Mouse (Mus musculus) spleen, embryonic (tissue): ENCODE measurements around the gene Rhd.
"Not testable (repeated sequence)": the region's sequence is repeated elsewhere in the genome, so short reads cannot be mapped to it uniquely, and the experiment has no call there.

Experiments used
- CTCF ChIA-PET: fragments of 350-600 bp; sonication (Branson Sonifier 250); formaldehyde crosslinking; loops from one replicate; lab custom pipeline; 2022; lab: Charles Lee

The Rhd gene

GRCm38 (mm10) chr4:134901126-134901525 is 36.8 kb downstream of the Rhd start:
- CTCF ChIA-PET = interaction anchor here (1.2 kb wide), 1 partner anchor 19 kb away, joined by 3 read pairs; no protein-coding TSS in a partner anchor

GRCm38 (mm10) chr4:134903046-134903445 is 38.7 kb downstream of the Rhd start:
- CTCF ChIA-PET = no interaction called here

GRCm38 (mm10) chr4:134911406-134911805 is 47.1 kb downstream of the Rhd start:
- CTCF ChIA-PET = not testable (repeated sequence)

- CTCF ChIA-PET = interaction anchor here (0.6 to 1.1 kb wide), 4 partner anchors 15 to 86 kb away, joined by 3 to 4 read pairs (median 3); no protein-coding TSS in a partner anchor
Measured at GRCm38 (mm10) chr4:134913413-134913812, 49.1 kb downstream of the Rhd start.

- CTCF ChIA-PET = interaction anchor here (0.6 to 1.0 kb wide), 5 partner anchors 40 to 524 kb away, joined by 3 to 5 read pairs (median 4); no protein-coding TSS in a partner anchor
Measured at GRCm38 (mm10) chr4:134914122-134914863, 50.0 kb downstream of the Rhd start.

GRCm38 (mm10) chr4:134914864-134915209 is 50.5 kb downstream of the Rhd start, which contains the start of gene Tmem50a:
Gene Tmem50a (minus strand): TSS chr4:134915024.
- CTCF ChIA-PET = interaction anchor here (0.6 to 0.7 kb wide), 2 partner anchors 368 to 829 kb away, joined by 4 to 5 read pairs; no protein-coding TSS in a partner anchor

- CTCF ChIA-PET = interaction anchor here (0.5 to 0.6 kb wide), 2 partner anchors 288 to 830 kb away, joined by 4 to 5 read pairs; no protein-coding TSS in a partner anchor
Measured at GRCm38 (mm10) chr4:134915223-134916050, 51.1 kb downstream of the Rhd start.

GRCm38 (mm10) chr4:134917194-134917593 is 52.9 kb downstream of the Rhd start:
- CTCF ChIA-PET = interaction anchor here (1.0 kb wide), 1 partner anchor 9 kb away, joined by 4 read pairs; no protein-coding TSS in a partner anchor

GRCm38 (mm10) chr4:134918381-134918780 is 54.0 kb downstream of the Rhd start:
- CTCF ChIA-PET = interaction anchor here (0.6 kb wide), 1 partner anchor 1556 kb away, joined by 3 read pairs; no protein-coding TSS in a partner anchor

- CTCF ChIA-PET = interaction anchor here (0.6 to 0.7 kb wide), 2 partner anchors 19 to 1634 kb away, joined by 3 read pairs; no protein-coding TSS in a partner anchor
Measured at GRCm38 (mm10) chr4:134919733-134920540, 55.6 kb downstream of the Rhd start.

- CTCF ChIA-PET = no interaction called here
Measured at GRCm38 (mm10) chr4:134920631-134921030, 56.3 kb downstream of the Rhd start.

GRCm38 (mm10) chr4:134921703-134922102 is 57.4 kb downstream of the Rhd start:
- CTCF ChIA-PET = interaction anchor here (0.6 kb wide), 1 partner anchor 68 kb away, joined by 3 read pairs; no protein-coding TSS in a partner anchor

- CTCF ChIA-PET = interaction anchor here (0.6 to 0.7 kb wide), 3 partner anchors 28 to 954 kb away, joined by 4 to 6 read pairs (median 4); no protein-coding TSS in a partner anchor
Measured at GRCm38 (mm10) chr4:134922111-134922924, 58.0 kb downstream of the Rhd start.

GRCm38 (mm10) chr4:134922925-134923244 is 58.5 kb downstream of the Rhd start:
- CTCF ChIA-PET = interaction anchor here (0.6 to 0.7 kb wide), 3 partner anchors 29 to 954 kb away, joined by 4 to 6 read pairs (median 4); no protein-coding TSS in a partner anchor

- CTCF ChIA-PET = interaction anchor here (0.7 kb wide), 2 partner anchors 80 to 953 kb away, joined by 4 read pairs; no protein-coding TSS in a partner anchor
Measured at GRCm38 (mm10) chr4:134923258-134924018, 59.1 kb downstream of the Rhd start, which contains the start of gene Rsrp1. Gene Rsrp1 (plus strand): TSS chr4:134923592.

GRCm38 (mm10) chr4:134924019-134924741 is 59.8 kb downstream of the Rhd start:
- CTCF ChIA-PET = no interaction called here

- CTCF ChIA-PET = interaction anchor here (0.9 kb wide), 1 partner anchor 8 kb away, joined by 4 read pairs; no protein-coding TSS in a partner anchor
Measured at GRCm38 (mm10) chr4:134925206-134925605, 60.9 kb downstream of the Rhd start.
